Mouse (Mus musculus): ENCODE data around the gene Fam118b. TPM values are rescaled to one million over a fixed set of nuclear protein-coding genes. Genes with fewer than 3 reads are reported as not detected.

The Fam118b gene
- polyA plus RNA-seq, 1 experiment from 2014 or later: 38.5 TPM

- Histone ChIP-seq H3K4me3 (ENCODE audit: low read length) (peak within 1 kb of the TSS; percentile 69), H3K9ac (ENCODE audit: low read depth, low read length) (peak within 1 kb of the TSS; percentile 66), H3K4me2 (replicated peaks; ENCODE audit: low read depth, low read length) (peak within 1 kb of the TSS; percentile 90), H3K9me3 (ENCODE audit: control insufficient read depth, low read length) (no peaks in the 10 kb centered on the region), H3K36me3 (ENCODE audit: control insufficient read depth, insufficient read depth, low read length) (peaks cover 4% of the 10 kb centered on the region), H3K27ac (ENCODE audit: low read depth, low read length) (peak within 1 kb of the TSS; percentile 85), H3K27me3 (ENCODE audit: control insufficient read depth, insufficient read depth, low read length) (no peaks in the 10 kb centered on the region), H3K4me1 (ENCODE audit: control insufficient read depth, insufficient read depth, low read length) (peaks cover 7% of the 10 kb centered on the region; the same call in 1 of the 2 replicates)
- ATAC-seq (ENCODE audit: low FRiP score, low TSS enrichment): peak; percentile 98
- under 1% methylated on average over 38 of the region's 38 CpGs for WGBS
Observed at GRCm38 (mm10) chr9:35175251-35176123, 92.1 kb downstream of the Fam118b start, which contains the start of gene Dcps. Gene Dcps, minus strand, starts transcription at chr9:35176061.

GRCm38 (mm10) chr9:35173331-35173730 lies 94.3 kb downstream of the Fam118b start:
- Histone ChIP-seq H3K9ac (ENCODE audit: low read depth, low read length) (no peak overlapping the region), H3K4me2 (replicated peaks; ENCODE audit: low read depth, low read length) (no peak overlapping the region), H3K9me3 (ENCODE audit: control insufficient read depth, low read length) (no peaks in the 10 kb centered on the region), H3K27me3 (ENCODE audit: control insufficient read depth, insufficient read depth, low read length) (no peaks in the 10 kb centered on the region), H3K27ac (ENCODE audit: low read depth, low read length) (no peak overlapping the region), H3K4me1 (ENCODE audit: control insufficient read depth, insufficient read depth, low read length) (peaks cover 7% of the 10 kb centered on the region; the same call in 1 of the 2 replicates), H3K36me3 (ENCODE audit: control insufficient read depth, insufficient read depth, low read length) (peaks cover 11% of the 10 kb centered on the region), H3K4me3 (ENCODE audit: low read length) (no peak overlapping the region)
- ATAC-seq (ENCODE audit: low FRiP score, low TSS enrichment): no peak
- WGBS: 81% methylated on average over 1 of the region's 1 CpGs

- ATAC-seq (ENCODE audit: low FRiP score, low TSS enrichment): no peak
Observed at GRCm38 (mm10) chr9:35170071-35170470, 97.5 kb downstream of the Fam118b start.

More at GRCm38 (mm10) chr9:35170071-35170470, 97.5 kb downstream of the Fam118b start:
- no peak overlapping the region for H3K27ac ChIP-seq (ENCODE audit: low read depth, low read length)
- no peak overlapping the region for H3K4me3 ChIP-seq (ENCODE audit: low read length)
- no peak overlapping the region for H3K9ac ChIP-seq (ENCODE audit: low read depth, low read length)
- 93% methylated on average over 7 of the region's 7 CpGs for WGBS
- H3K9me3 ChIP-seq (ENCODE audit: control insufficient read depth, low read length): no peaks in the 10 kb centered on the region
- peaks cover 7% of the 10 kb centered on the region; the same call in 1 of the 2 replicates for H3K4me1 ChIP-seq (ENCODE audit: control insufficient read depth, insufficient read depth, low read length)
- H3K4me2 ChIP-seq (replicated peaks; ENCODE audit: low read depth, low read length): no peak overlapping the region
- H3K27me3 ChIP-seq (ENCODE audit: control insufficient read depth, insufficient read depth, low read length): no peaks in the 10 kb centered on the region
- H3K36me3 ChIP-seq (ENCODE audit: control insufficient read depth, insufficient read depth, low read length): peaks cover 11% of the 10 kb centered on the region

Other genes starting within 250 kb of the Fam118b start
- 14.2 and 19.1 TPM in 2 replicates for gene St3gal4, start 148.5 kb downstream of the Fam118b start, polyA plus RNA-seq (2014; fragmentation: Nextera tagmentation; extraction: Ambion mirVana)
- 93.1 and 99.9 TPM in 2 replicates for gene Dcps, start 91.7 kb downstream of the Fam118b start, polyA plus RNA-seq (2014; fragmentation: Nextera tagmentation; extraction: Ambion mirVana)
- 89.1 and 125 TPM in 2 replicates for gene Srpr, start 67.6 kb downstream of the Fam118b start, polyA plus RNA-seq (2014; fragmentation: Nextera tagmentation; extraction: Ambion mirVana)
- 10.1 and 12.5 TPM in 2 replicates for gene Tirap, start 67.5 kb downstream of the Fam118b start, polyA plus RNA-seq (2014; fragmentation: Nextera tagmentation; extraction: Ambion mirVana)
- 32.5 and 41.7 TPM in 2 replicates for gene Foxred1, start 56.8 kb downstream of the Fam118b start, polyA plus RNA-seq (2014; fragmentation: Nextera tagmentation; extraction: Ambion mirVana)
- gene Rpusd4, start 60 bp upstream of the Fam118b start, polyA plus RNA-seq (2014; fragmentation: Nextera tagmentation; extraction: Ambion mirVana): 31.4 and 33.7 TPM in 2 replicates
- gene Cdon, start 153.3 kb upstream of the Fam118b start, polyA plus RNA-seq (2014; fragmentation: Nextera tagmentation; extraction: Ambion mirVana): 3.6 and 6.2 TPM in 2 replicates

Data from kidney, embryonic 14.5 days (tissue).